12 mouse cellular contexts compared by ENCODE assay signal in the genomic region with DNA sequence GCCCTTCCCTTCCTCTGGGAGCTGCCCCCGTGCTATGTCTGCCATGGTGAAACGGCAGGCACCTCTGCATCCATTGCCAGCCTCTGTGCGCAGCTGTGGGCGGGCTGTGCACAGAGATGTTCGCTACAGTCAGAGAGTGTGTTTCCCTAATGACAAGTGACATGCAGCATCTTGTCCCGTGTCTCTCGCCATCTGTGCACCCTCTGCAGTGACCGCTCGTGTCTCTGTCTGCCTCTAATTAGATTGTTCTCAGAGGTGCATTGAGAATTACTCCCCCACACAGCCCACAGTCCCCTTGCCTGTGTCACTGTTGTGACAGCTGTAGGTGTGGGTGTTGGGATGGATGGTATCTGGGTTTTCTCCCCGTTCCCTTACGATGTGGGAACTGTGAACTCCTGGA.
DNase-seq lines count a peak whose midpoint lies in the region; ATAC-seq and TF ChIP-seq lines count a peak whose summit lies in the region.
"Had no signal": no experiment of that assay in that cellular context is flagged by ENCODE, and none has a peak within 500 bp of the region (broad histone marks: within the 10 kb centered on the region; RNA-seq: fewer than 3 reads in every experiment).

No protein-coding gene starts in this region.

- H3K36me3 ChIP-seq in kidney, embryonic 14.5 days (ENCODE audit: control insufficient read depth, insufficient read depth, low read length), result no peaks in the 10 kb centered on the region
- H3K36me3 ChIP-seq in forebrain, embryonic 15.5 days, result no peaks in the 10 kb centered on the region
- H3K36me3 ChIP-seq in midbrain, postnatal 0 days (ENCODE audit: insufficient read depth, low read length), result no peaks in the 10 kb centered on the region

- H3K27ac ChIP-seq in kidney, embryonic 14.5 days (ENCODE audit: low read depth, low read length), result no peak overlapping the region
- H3K27ac ChIP-seq in forebrain, embryonic 15.5 days (replicated peaks), result no peak overlapping the region
- peak overlapping the region; percentile 26; the same call in 1 of the 2 replicates for H3K27ac ChIP-seq in midbrain, postnatal 0 days (ENCODE audit: low read depth, low read length)

- no peak overlapping the region for H3K9ac ChIP-seq in kidney, embryonic 14.5 days (ENCODE audit: low read depth, low read length)
- no peak overlapping the region for H3K9ac ChIP-seq in forebrain, embryonic 15.5 days (replicated peaks)
- H3K9ac ChIP-seq in midbrain, postnatal 0 days (replicated peaks; ENCODE audit: low read length, poor library complexity, severe bottlenecking), result no peak overlapping the region

- no peak overlapping the region for H3K4me2 ChIP-seq in kidney, embryonic 14.5 days (replicated peaks; ENCODE audit: low read depth, low read length)
- H3K4me2 ChIP-seq in forebrain, embryonic 15.5 days (replicated peaks), result no peak overlapping the region
- no peak overlapping the region for H3K4me2 ChIP-seq in midbrain, postnatal 0 days (ENCODE audit: low read depth, low read length, poor library complexity, severe bottlenecking)

- ATAC-seq in kidney, embryonic 14.5 days (ENCODE audit: low FRiP score, low TSS enrichment), result peak; percentile 63
- peak; percentile 39; the same call in 1 of the 2 replicates for ATAC-seq in forebrain, embryonic 15.5 days (replicated peaks)
- ATAC-seq in midbrain, postnatal 0 days (ENCODE audit: low FRiP score), result no peak

- H3K4me1 ChIP-seq in kidney, embryonic 14.5 days (ENCODE audit: control insufficient read depth, insufficient read depth, low read length), result 0 out of 2 replicates have a peak, but pooled peaks cover 4% of the 10 kb centered on the region
- peaks cover 19% of the 10 kb centered on the region for H3K4me1 ChIP-seq in forebrain, embryonic 15.5 days
- H3K4me1 ChIP-seq in midbrain, postnatal 0 days (ENCODE audit: insufficient read depth, low read length), result peaks cover 30% of the 10 kb centered on the region

- no peak for TF ChIP-seq CTCF in midbrain, postnatal 0 days (IDR thresholded peaks at IDR 0.05)

- no peak overlapping the region for H3K4me3 ChIP-seq in kidney, embryonic 14.5 days (ENCODE audit: low read length)
- no peak overlapping the region for H3K4me3 ChIP-seq in forebrain, embryonic 15.5 days
- no peak overlapping the region for H3K4me3 ChIP-seq in midbrain, postnatal 0 days (ENCODE audit: low read depth, low read length)
- H3K4me3 ChIP-seq: erythroblast, embryonic 14.5 days had no signal

- no peak for DNase-seq in kidney, adult 9 months
- peak; percentile 49 to 54 for DNase-seq in layer of hippocampus, adult 8-10 months (ENCODE audit: low spot score in 2 of 2)
- DNase-seq in midbrain, postnatal 0 days (ENCODE audit: low spot score), result peak; percentile 72
- no peak for DNase-seq in spleen, postnatal 10 days (ENCODE audit: low spot score in 2 of 2)
- DNase-seq in lung, adult 18-20 months, result no peak
- DNase-seq in MN1 (ENCODE audit: low spot score), result no peak
- DNase-seq: cerebellum, adult 11 months; kidney, adult 2 months; thymus, postnatal 36 days had no signal

- no peaks in the 10 kb centered on the region for H3K27me3 ChIP-seq in kidney, embryonic 14.5 days (ENCODE audit: control insufficient read depth, insufficient read depth, low read length)
- H3K27me3 ChIP-seq in forebrain, embryonic 15.5 days, result no peaks in the 10 kb centered on the region
- H3K27me3 ChIP-seq in midbrain, postnatal 0 days (ENCODE audit: insufficient read depth, low read length), result no peaks in the 10 kb centered on the region

- H3K9me3 ChIP-seq in kidney, embryonic 14.5 days (ENCODE audit: control insufficient read depth, low read length), result no peaks in the 10 kb centered on the region
- H3K9me3 ChIP-seq in forebrain, embryonic 15.5 days, result no peaks in the 10 kb centered on the region
- H3K9me3 ChIP-seq in midbrain, postnatal 0 days (ENCODE audit: low read length), result no peaks in the 10 kb centered on the region

- 29% methylated on average over 11 of the region's 11 CpGs for WGBS in kidney, embryonic 14.5 days
- 61% methylated on average over 11 of the region's 11 CpGs for WGBS in forebrain, embryonic 15.5 days
- WGBS in midbrain, postnatal 0 days, result 36% methylated on average over 11 of the region's 11 CpGs

Comparison
In these comparisons a context has a peak if more than half of its experiments do, and no peak if none do; other contexts are left out.
1. DNase-seq: peak in layer of hippocampus, adult 8-10 months (2 of 2) and midbrain, postnatal 0 days (single experiment); none in kidney, adult 9 months (single experiment), spleen, postnatal 10 days (0 of 2), lung, adult 18-20 months (0 of 2) and MN1 (single experiment).